Mouse (Mus musculus): ENCODE data around the gene Grid2.

DNA sequence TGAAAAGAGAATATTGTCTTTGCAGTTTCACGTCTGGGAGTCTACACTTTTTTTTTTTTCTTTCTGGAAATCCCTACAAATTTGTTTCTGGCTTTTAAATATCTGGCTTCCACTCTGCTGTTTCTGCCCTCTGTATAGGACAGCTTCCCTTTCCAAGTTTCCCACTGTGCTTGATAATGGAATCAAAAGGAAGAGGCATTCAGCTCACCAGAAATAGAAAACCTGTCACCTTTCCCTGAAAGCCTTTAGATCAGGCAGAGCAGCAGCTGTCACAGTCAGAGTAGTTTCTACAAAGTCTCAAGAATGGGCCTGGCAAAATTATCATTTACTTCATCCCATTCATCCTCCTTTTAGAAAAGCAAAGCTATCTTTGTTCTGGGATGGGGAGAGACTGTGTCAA, 1042.0 kb downstream of the Grid2 start:
- TF ChIP-seq CTCF (IDR thresholded peaks at IDR 0.05; ENCODE audit: control insufficient read depth, insufficient read depth, low read length) (no peak), POLR2A (IDR thresholded peaks at IDR 0.05; ENCODE audit: borderline replicate concordance, control insufficient read depth, low read depth, low read length) (no peak)

Measured in bone marrow, adult 2 months (tissue).